In the genomic region with DNA sequence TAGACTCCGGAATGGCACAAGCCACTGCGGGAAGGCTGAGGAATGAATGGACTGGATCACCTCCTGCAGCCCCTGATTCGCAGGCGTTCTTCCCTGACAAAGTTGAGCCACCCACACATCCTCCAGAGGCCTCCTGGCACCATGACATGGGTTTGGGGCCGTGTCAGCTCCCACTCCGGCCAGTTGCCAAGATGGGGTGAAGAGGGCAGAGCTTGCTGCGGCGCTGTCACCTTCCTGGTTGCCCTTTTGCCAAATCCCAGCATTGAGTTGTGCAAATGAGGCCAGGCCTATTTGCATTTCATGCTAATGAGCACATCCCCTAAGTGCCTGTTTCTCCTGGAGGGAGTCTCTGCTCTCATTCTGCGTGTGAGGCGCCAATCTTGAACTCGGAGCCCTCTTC, we compare ENCODE assay signal across 15 mouse cellular contexts. TPM values are rescaled to one million over a fixed set of nuclear protein-coding genes. Genes with fewer than 3 reads are reported as not detected.
DNase-seq lines count a peak whose midpoint lies in the region; ATAC-seq lines count a peak whose summit lies in the region.
"Had no signal": no experiment of that assay in that cellular context is flagged by ENCODE, and none has a peak within 500 bp of the region (broad histone marks: within the 10 kb centered on the region; RNA-seq: fewer than 3 reads in every experiment).

No protein-coding gene starts in this region.

- H3K4me3 ChIP-seq in embryonic facial prominence, embryonic 15.5 days (replicated peaks), result no peak overlapping the region
- H3K4me3 ChIP-seq in embryonic facial prominence, embryonic 10.5 days, result no peak overlapping the region

- DNase-seq in embryonic facial prominence, embryonic 10.5 days (ENCODE audit: low spot score), result no peak
- DNase-seq in kidney, adult 18-20 months, result peak; percentile 48
- no peak for DNase-seq in kidney, adult 9 months
- peak; percentile 60 for DNase-seq in retina, postnatal 1 day
- no peak for DNase-seq in retina, embryonic 14.5 days (ENCODE audit: low spot score)
- DNase-seq: adrenal gland, postnatal 14 days; B cell, adult 2 months; layer of hippocampus, adult 9-11 months had no signal

- H3K27me3 ChIP-seq in embryonic facial prominence, embryonic 15.5 days, result peaks cover 16% of the 10 kb centered on the region
- H3K27me3 ChIP-seq in embryonic facial prominence, embryonic 10.5 days (replicated peaks; ENCODE audit: low read depth, poor library complexity, severe bottlenecking), result peaks cover 100% of the 10 kb centered on the region

- 0 out of 2 replicates have a peak overlapping the region, but pooled peaks have one; percentile 34 for H3K27ac ChIP-seq in embryonic facial prominence, embryonic 15.5 days (replicated peaks)
- H3K27ac ChIP-seq in embryonic facial prominence, embryonic 10.5 days (replicated peaks), result no peak overlapping the region
- H3K27ac ChIP-seq: liver, embryonic 14.5 days had no signal

- no peak for ATAC-seq in embryonic facial prominence, embryonic 15.5 days (ENCODE audit: insufficient number of reproducible peaks, low FRiP score, low TSS enrichment, low read depth)
- ATAC-seq in erythroblast, adult 5-6 weeks (replicated peaks; ENCODE audit: low FRiP score, poor library complexity, severe bottlenecking), result no peak
- ATAC-seq: intestine, postnatal 0 days had no signal

- H3K9me3 ChIP-seq in embryonic facial prominence, embryonic 15.5 days (replicated peaks), result no peaks in the 10 kb centered on the region
- H3K9me3 ChIP-seq in embryonic facial prominence, embryonic 10.5 days, result no peaks in the 10 kb centered on the region

- WGBS in embryonic facial prominence, embryonic 15.5 days, result 23% methylated on average over 11 of the region's 11 CpGs
- 16% methylated on average over 11 of the region's 11 CpGs for WGBS in embryonic facial prominence, embryonic 10.5 days

- H3K4me2 ChIP-seq in embryonic facial prominence, embryonic 15.5 days (replicated peaks), result no peak overlapping the region

- H3K9ac ChIP-seq in embryonic facial prominence, embryonic 15.5 days, result no peak overlapping the region
- H3K9ac ChIP-seq: liver, embryonic 14.5 days had no signal

- H3K36me3 ChIP-seq in embryonic facial prominence, embryonic 15.5 days, result no peaks in the 10 kb centered on the region
- H3K36me3 ChIP-seq in embryonic facial prominence, embryonic 10.5 days (replicated peaks), result no peaks in the 10 kb centered on the region

- peaks cover 52% of the 10 kb centered on the region for H3K4me1 ChIP-seq in embryonic facial prominence, embryonic 15.5 days
- peaks cover 64% of the 10 kb centered on the region for H3K4me1 ChIP-seq in embryonic facial prominence, embryonic 10.5 days

RNA-seq across cellular contexts. Expression of a gene that starts 1.7 kb away (rescaled TPM):
- polyA plus RNA-seq in embryonic facial prominence, embryonic 15.5 days (2015; fragmentation: Nextera tagmentation; extraction: Ambion mirVana), result 29.1 and 30.3 TPM in 2 replicates
- polyA plus RNA-seq in embryonic facial prominence, embryonic 10.5 days (2016; fragmentation: Nextera tagmentation; extraction: Ambion mirVana), result 6.5 and 13.5 TPM in 2 replicates
- 109 and 122 TPM in 2 replicates for total RNA-seq in erythroblast, adult 5-6 weeks (2015; ENCODE audit: low replicate concordance)
- total RNA-seq in erythroblast, adult 5-6 weeks (2017; ENCODE audit: low replicate concordance), result 78.9 and 102 TPM in 2 replicates
- total RNA-seq: monocyte, adult 5-6 weeks; neutrophil, adult 5-6 weeks had no signal

RNA-seq across cellular contexts. Expression of a gene that starts 10.3 kb away (rescaled TPM):
- 0.16 and 1.2 TPM in 2 replicates for polyA plus RNA-seq in embryonic facial prominence, embryonic 15.5 days (2015; fragmentation: Nextera tagmentation; extraction: Ambion mirVana)
- not detected in 2 replicates for polyA plus RNA-seq in embryonic facial prominence, embryonic 10.5 days (2016; fragmentation: Nextera tagmentation; extraction: Ambion mirVana)
- total RNA-seq in erythroblast, adult 5-6 weeks (2015; ENCODE audit: low replicate concordance), result not detected in 2 replicates
- total RNA-seq in erythroblast, adult 5-6 weeks (2017; ENCODE audit: low replicate concordance), result not detected in 2 replicates
- total RNA-seq: adrenal gland, postnatal 14 days; gastrocnemius, adult 18-20 months; neutrophil, adult 5-6 weeks had no signal
- polyA plus RNA-seq: intestine, postnatal 0 days; liver, embryonic 14.5 days had no signal

RNA-seq across cellular contexts. Expression of a gene that starts 24.1 kb away (rescaled TPM):
- polyA plus RNA-seq in embryonic facial prominence, embryonic 15.5 days (2015; fragmentation: Nextera tagmentation; extraction: Ambion mirVana), result 11.7 and 11.8 TPM in 2 replicates
- 4.5 and 4.7 TPM in 2 replicates for polyA plus RNA-seq in embryonic facial prominence, embryonic 10.5 days (2016; fragmentation: Nextera tagmentation; extraction: Ambion mirVana)
- not detected in 2 replicates for total RNA-seq in erythroblast, adult 5-6 weeks (2015; ENCODE audit: low replicate concordance)
- not detected in 2 replicates for total RNA-seq in erythroblast, adult 5-6 weeks (2017; ENCODE audit: low replicate concordance)
- total RNA-seq: gastrocnemius, adult 18-20 months; monocyte, adult 5-6 weeks had no signal

RNA-seq across cellular contexts. Expression of a gene that starts 45.8 kb away (rescaled TPM):
- 4.0 and 5.8 TPM in 2 replicates for polyA plus RNA-seq in embryonic facial prominence, embryonic 15.5 days (2015; fragmentation: Nextera tagmentation; extraction: Ambion mirVana)
- 2.7 and 3.6 TPM in 2 replicates for polyA plus RNA-seq in embryonic facial prominence, embryonic 10.5 days (2016; fragmentation: Nextera tagmentation; extraction: Ambion mirVana)
- total RNA-seq in erythroblast, adult 5-6 weeks (2015; ENCODE audit: low replicate concordance), result not detected in 2 replicates
- not detected in 2 replicates for total RNA-seq in erythroblast, adult 5-6 weeks (2017; ENCODE audit: low replicate concordance)
- total RNA-seq: gastrocnemius, adult 18-20 months; monocyte, adult 5-6 weeks; neutrophil, adult 5-6 weeks had no signal

Comparison
In these comparisons a context has a peak if more than half of its experiments do, and no peak if none do; other contexts are left out.
1. DNase-seq: peak in kidney, adult 18-20 months (single experiment) and retina, postnatal 1 day (single experiment); none in embryonic facial prominence, embryonic 10.5 days (single experiment), kidney, adult 9 months (single experiment) and retina, embryonic 14.5 days (single experiment).